Mouse (Mus musculus) brain, embryonic 14.5 days (tissue): ENCODE data around the gene Nrcam.

Experiments
- CTCF ChIP-seq: fragments of 200-500 bp; IDR thresholded peaks from 2 replicates; pipeline ENCODE4 v1.5.1; 2012; ENCODE audit warnings: inconsistent platforms, mild to moderate bottlenecking, moderate library complexity, borderline replicate concordance; ENCODE audit not compliant: insufficient read depth, insufficient read length; ENCODE audit errors: extremely low read depth
- POLR2A ChIP-seq: fragments of 200-500 bp; IDR thresholded peaks from 2 replicates; pipeline ENCODE4 v1.6.1; 2012; ENCODE audit warnings: mild to moderate bottlenecking, inconsistent platforms, borderline replicate concordance; ENCODE audit not compliant: poor library complexity, insufficient read depth, insufficient read length, severe bottlenecking; ENCODE audit errors: extremely low read depth

DNA sequence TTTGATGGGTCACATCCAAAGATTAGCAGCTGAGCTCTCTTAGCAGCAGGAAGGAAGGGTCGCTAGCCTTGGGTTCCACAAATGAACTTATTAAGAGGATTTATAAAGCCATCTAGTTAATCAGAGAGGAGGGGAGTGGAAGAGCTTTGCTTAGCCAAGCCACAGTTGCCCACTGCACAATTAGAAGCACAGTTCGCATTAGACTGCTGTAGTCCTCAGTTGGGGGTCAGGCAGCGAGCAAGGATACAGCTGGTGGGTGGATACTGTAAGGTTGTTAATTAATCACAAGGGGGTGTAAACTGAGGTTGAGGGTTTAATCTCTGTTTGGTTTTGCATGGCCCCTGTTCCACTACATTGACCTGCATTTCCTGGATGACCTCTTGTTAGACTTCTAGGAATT lies 152.7 kb downstream of the Nrcam start:
- no peak for TF ChIP-seq CTCF
- TF ChIP-seq POLR2A = no peak
